Mouse (Mus musculus) B cell, adult 2 months (primary cell): ENCODE results near the gene Mettl24.
"Not testable (repeated sequence)": the region's sequence is repeated elsewhere in the genome, so short reads cannot be mapped to it uniquely, and the experiment has no call there.

Source experiments
- DNase-seq, 2 experiments: peaks; one replicate each; pipeline ENCODE4 v3.0.0; 2022

The Mettl24 gene

GRCm38 (mm10) chr10:40750293-40751047, 67.4 kb downstream of the Mettl24 start:
- DNase-seq: no peak

GRCm38 (mm10) chr10:40751157-40751556, 68.1 kb downstream of the Mettl24 start:
- DNase-seq: no peak

- DNase-seq: no peak
Measured at GRCm38 (mm10) chr10:40753036-40753435, 70.0 kb downstream of the Mettl24 start.

GRCm38 (mm10) chr10:40758171-40759010, 75.3 kb downstream of the Mettl24 start:
- no peak for DNase-seq

GRCm38 (mm10) chr10:40759391-40760194, 76.5 kb downstream of the Mettl24 start:
- DNase-seq: not testable (repeated sequence)

- no peak for DNase-seq
Measured at GRCm38 (mm10) chr10:40760195-40761009, 77.3 kb downstream of the Mettl24 start.

- no peak for DNase-seq
Measured at GRCm38 (mm10) chr10:40761010-40761752, 78.1 kb downstream of the Mettl24 start.

GRCm38 (mm10) chr10:40762624-40763023, 79.5 kb downstream of the Mettl24 start:
- no peak for DNase-seq

- no peak for DNase-seq
Measured at GRCm38 (mm10) chr10:40763084-40763720, 80.1 kb downstream of the Mettl24 start.

- DNase-seq: no peak
Measured at GRCm38 (mm10) chr10:40772266-40772665, 89.2 kb downstream of the Mettl24 start.

GRCm38 (mm10) chr10:40775151-40775550, 92.1 kb downstream of the Mettl24 start:
- no peak for DNase-seq

GRCm38 (mm10) chr10:40775655-40776054, 92.6 kb downstream of the Mettl24 start:
- DNase-seq: no peak

- no peak for DNase-seq
Measured at GRCm38 (mm10) chr10:40777171-40777570, 94.1 kb downstream of the Mettl24 start.

- DNase-seq: no peak
Measured at GRCm38 (mm10) chr10:40778472-40778871, 95.4 kb downstream of the Mettl24 start.

GRCm38 (mm10) chr10:40790406-40790805, 107.3 kb downstream of the Mettl24 start:
- DNase-seq: no peak

- DNase-seq: no peak
Measured at GRCm38 (mm10) chr10:40792115-40792514, 109.0 kb downstream of the Mettl24 start.

- no peak for DNase-seq
Measured at GRCm38 (mm10) chr10:40805221-40805620, 122.1 kb downstream of the Mettl24 start.

GRCm38 (mm10) chr10:40806221-40806620, 123.1 kb downstream of the Mettl24 start:
- no peak for DNase-seq

- DNase-seq: not testable (repeated sequence)
Measured at GRCm38 (mm10) chr10:40809411-40809910, 126.4 kb downstream of the Mettl24 start.

- no peak for DNase-seq
Measured at GRCm38 (mm10) chr10:40813627-40814026, 130.5 kb downstream of the Mettl24 start.

GRCm38 (mm10) chr10:40816471-40816870, 133.4 kb downstream of the Mettl24 start:
- no peak for DNase-seq
